Mouse (Mus musculus): ENCODE results near the gene Auts2. TPM values are rescaled to one million over a fixed set of nuclear protein-coding genes. Genes with fewer than 3 reads are reported as not detected.
A peak's percentile ranks its signal among the peaks of the same experiment; 100 is the strongest.

Auts2 gene
- polyA plus RNA-seq, 1 experiment from 2014 or later, result 29.4 TPM

GRCm38 (mm10) chr5:131427734-131428413, 1115.3 kb downstream of the Auts2 start:
- DNase-seq (ENCODE audit: low spot score), result peak; percentile 77
- no peak overlapping the region for H3K4me2 ChIP-seq (ENCODE audit: low read depth, low read length)
- no peak overlapping the region for H3K9ac ChIP-seq (ENCODE audit: low read depth, low read length)
- H3K27me3 ChIP-seq (replicated peaks; ENCODE audit: control insufficient read depth, insufficient read depth, low read length), result no peaks in the 10 kb centered on the region
- no peak overlapping the region for H3K27ac ChIP-seq (replicated peaks; ENCODE audit: low read depth, low read length)
- ATAC-seq (ENCODE audit: low read depth), result no peak
- no peaks in the 10 kb centered on the region for H3K9me3 ChIP-seq (ENCODE audit: control insufficient read depth, low read length)
- H3K4me3 ChIP-seq (ENCODE audit: low read depth, low read length), result no peak overlapping the region
- H3K36me3 ChIP-seq (ENCODE audit: control insufficient read depth, insufficient read depth, low read length), result no peaks in the 10 kb centered on the region
- H3K4me1 ChIP-seq (ENCODE audit: control insufficient read depth, insufficient read depth, low read length), result no peaks in the 10 kb centered on the region
- 37% methylated on average over 11 of the region's 11 CpGs for WGBS

DNA sequence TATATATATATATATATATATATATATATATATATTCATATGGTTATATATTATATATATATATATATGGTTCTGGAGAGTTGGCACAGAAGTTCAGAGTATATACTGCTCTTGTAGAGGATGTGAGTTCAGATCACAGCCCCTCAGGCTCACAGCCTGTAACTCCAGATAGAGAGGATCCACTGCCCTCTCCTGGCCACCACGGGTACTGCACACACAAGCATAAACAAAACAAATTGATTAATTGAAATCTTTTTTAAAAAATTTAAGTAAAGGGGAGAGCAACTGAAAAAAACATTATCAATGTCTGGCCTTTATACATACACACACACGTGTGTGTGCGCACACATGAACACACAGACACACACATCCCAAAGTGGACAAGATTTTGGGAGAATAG, 1120.4 kb downstream of the Auts2 start:
- Histone ChIP-seq H3K27me3 (replicated peaks; ENCODE audit: control insufficient read depth, insufficient read depth, low read length) (no peaks in the 10 kb centered on the region), H3K36me3 (ENCODE audit: control insufficient read depth, insufficient read depth, low read length) (no peaks in the 10 kb centered on the region), H3K27ac (replicated peaks; ENCODE audit: low read depth, low read length) (no peak overlapping the region), H3K4me3 (ENCODE audit: low read depth, low read length) (no peak overlapping the region), H3K9ac (ENCODE audit: low read depth, low read length) (no peak overlapping the region), H3K4me1 (ENCODE audit: control insufficient read depth, insufficient read depth, low read length) (no peaks in the 10 kb centered on the region), H3K9me3 (ENCODE audit: control insufficient read depth, low read length) (no peaks in the 10 kb centered on the region), H3K4me2 (ENCODE audit: low read depth, low read length) (no peak overlapping the region)
- DNase-seq (ENCODE audit: low spot score) (no peak), ATAC-seq (ENCODE audit: low read depth) (no peak)
- WGBS, result 84% methylated on average over 3 of the region's 3 CpGs

- no peaks in the 10 kb centered on the region for H3K9me3 ChIP-seq (ENCODE audit: control insufficient read depth, low read length)
- H3K4me3 ChIP-seq (ENCODE audit: low read depth, low read length), result no peak overlapping the region
- WGBS, result 64% methylated on average over 2 of the region's 2 CpGs
- no peaks in the 10 kb centered on the region for H3K27me3 ChIP-seq (replicated peaks; ENCODE audit: control insufficient read depth, insufficient read depth, low read length)
- no peaks in the 10 kb centered on the region for H3K36me3 ChIP-seq (ENCODE audit: control insufficient read depth, insufficient read depth, low read length)
- H3K4me1 ChIP-seq (ENCODE audit: control insufficient read depth, insufficient read depth, low read length), result no peaks in the 10 kb centered on the region
- no peak overlapping the region for H3K9ac ChIP-seq (ENCODE audit: low read depth, low read length)
- no peak overlapping the region for H3K27ac ChIP-seq (replicated peaks; ENCODE audit: low read depth, low read length)
- DNase-seq (ENCODE audit: low spot score) (no peak), ATAC-seq (ENCODE audit: low read depth) (no peak)
- no peak overlapping the region for H3K4me2 ChIP-seq (ENCODE audit: low read depth, low read length)
Measured at GRCm38 (mm10) chr5:131420406-131420805, 1122.7 kb downstream of the Auts2 start.

GRCm38 (mm10) chr5:131415902-131416545, 1127.1 kb downstream of the Auts2 start:
- WGBS, result 67% methylated on average over 1 of the region's 1 CpGs
- H3K27me3 ChIP-seq (replicated peaks; ENCODE audit: control insufficient read depth, insufficient read depth, low read length), result no peaks in the 10 kb centered on the region
- DNase-seq (ENCODE audit: low spot score) (no peak), ATAC-seq (ENCODE audit: low read depth) (no peak)
- H3K4me1 ChIP-seq (ENCODE audit: control insufficient read depth, insufficient read depth, low read length), result no peaks in the 10 kb centered on the region
- H3K4me2 ChIP-seq (ENCODE audit: low read depth, low read length), result no peak overlapping the region
- no peaks in the 10 kb centered on the region for H3K9me3 ChIP-seq (ENCODE audit: control insufficient read depth, low read length)
- no peaks in the 10 kb centered on the region for H3K36me3 ChIP-seq (ENCODE audit: control insufficient read depth, insufficient read depth, low read length)
- no peak overlapping the region for H3K9ac ChIP-seq (ENCODE audit: low read depth, low read length)
- no peak overlapping the region for H3K27ac ChIP-seq (replicated peaks; ENCODE audit: low read depth, low read length)
- H3K4me3 ChIP-seq (ENCODE audit: low read depth, low read length), result no peak overlapping the region

DNA sequence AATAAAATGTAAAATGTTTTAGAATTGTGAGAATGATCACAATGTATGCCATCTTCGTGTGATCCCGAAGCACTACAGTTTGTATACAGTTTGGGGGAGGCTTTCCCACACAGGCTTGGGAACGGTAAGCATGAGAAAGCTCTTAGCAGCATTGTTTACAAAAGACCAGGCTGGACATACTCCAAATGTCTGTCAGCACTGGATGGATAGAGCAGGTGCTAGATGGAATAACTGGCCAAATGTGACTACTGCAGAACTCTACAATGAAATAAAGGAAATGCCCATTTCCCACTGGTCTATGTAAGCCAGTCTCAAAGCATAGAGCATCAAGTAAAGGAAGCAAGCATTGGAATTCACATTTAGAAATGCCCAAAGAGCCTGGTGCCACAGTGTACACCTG, 1144.9 kb downstream of the Auts2 start:
- ATAC-seq (ENCODE audit: low read depth) (no peak), DNase-seq (ENCODE audit: low spot score) (peak; percentile 46)

DNA sequence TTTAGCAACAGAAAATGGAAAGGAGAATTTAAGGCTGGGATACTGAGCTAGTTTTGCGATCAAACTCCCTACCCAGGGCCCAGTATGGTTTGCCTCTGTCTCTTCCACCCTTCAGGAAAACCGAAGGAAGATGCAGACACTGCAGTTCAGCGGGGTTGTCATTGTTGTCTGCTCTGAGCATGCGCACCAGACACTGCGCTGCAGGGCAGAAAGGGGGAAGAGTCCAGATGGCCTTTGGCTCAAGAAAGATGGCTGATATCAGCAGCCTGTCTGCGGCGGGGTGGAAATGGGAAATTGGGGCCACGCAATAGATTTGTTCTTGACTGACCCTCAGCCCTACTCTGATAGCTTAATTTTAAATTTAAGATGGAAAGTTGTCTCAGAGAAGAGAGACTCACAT, 1147.4 kb downstream of the Auts2 start:
- ATAC-seq (ENCODE audit: low read depth), result no peak
- H3K27me3 ChIP-seq (replicated peaks; ENCODE audit: control insufficient read depth, insufficient read depth, low read length), result no peaks in the 10 kb centered on the region
- no peaks in the 10 kb centered on the region for H3K36me3 ChIP-seq (ENCODE audit: control insufficient read depth, insufficient read depth, low read length)
- H3K27ac ChIP-seq (replicated peaks; ENCODE audit: low read depth, low read length), result no peak overlapping the region
- H3K4me3 ChIP-seq (ENCODE audit: low read depth, low read length), result no peak overlapping the region
- no peaks in the 10 kb centered on the region for H3K9me3 ChIP-seq (ENCODE audit: control insufficient read depth, low read length)
- H3K4me1 ChIP-seq (ENCODE audit: control insufficient read depth, insufficient read depth, low read length), result no peaks in the 10 kb centered on the region
- DNase-seq (ENCODE audit: low spot score), result no peak
- no peak overlapping the region for H3K9ac ChIP-seq (ENCODE audit: low read depth, low read length)
- no peak overlapping the region for H3K4me2 ChIP-seq (ENCODE audit: low read depth, low read length)
- 82% methylated on average over 8 of the region's 8 CpGs for WGBS

More for the DNA sequence above, 1144.9 kb downstream of the Auts2 start:
- Histone ChIP-seq H3K27me3 (replicated peaks; ENCODE audit: control insufficient read depth, insufficient read depth, low read length) (no peaks in the 10 kb centered on the region), H3K36me3 (ENCODE audit: control insufficient read depth, insufficient read depth, low read length) (no peaks in the 10 kb centered on the region), H3K4me2 (ENCODE audit: low read depth, low read length) (no peak overlapping the region), H3K9ac (ENCODE audit: low read depth, low read length) (no peak overlapping the region), H3K9me3 (ENCODE audit: control insufficient read depth, low read length) (no peaks in the 10 kb centered on the region), H3K4me3 (ENCODE audit: low read depth, low read length) (no peak overlapping the region), H3K27ac (replicated peaks; ENCODE audit: low read depth, low read length) (no peak overlapping the region), H3K4me1 (ENCODE audit: control insufficient read depth, insufficient read depth, low read length) (no peaks in the 10 kb centered on the region)
- 67% methylated on average over 3 of the region's 3 CpGs for WGBS
